Mouse (Mus musculus): Measurements from ENCODE around the gene Cstad.

GRCm38 (mm10) chr2:30592951-30593350, 1.9 kb upstream of the Cstad start:
- TF ChIP-seq POLR2A (IDR thresholded peaks at IDR 0.05; ENCODE audit: low read depth, low read length) (no peak), CTCF (IDR thresholded peaks at IDR 0.05; ENCODE audit: extremely low read depth, insufficient read depth, insufficient read length, insufficient replicate concordance) (no peak)
